Mouse (Mus musculus): Measurements from ENCODE around the gene Ldb2. TPM values are rescaled to one million over a fixed set of nuclear protein-coding genes. Genes with fewer than 3 reads are reported as not detected.

Ldb2 gene
- total RNA-seq, 2 experiments from 2014 or later: 1.7 to 4.1 TPM

- Histone ChIP-seq H3K4me3 (no peak overlapping the region), H3K27ac (no peak overlapping the region)
- no peak for DNase-seq
- intact Hi-C loops (cut with DNase I): no loop called here
- TF ChIP-seq CTCF (IDR thresholded peaks at IDR 0.05): no peak
These were observed 183.8 kb downstream of the Ldb2 start for GRCm38 (mm10) chr5:44615677-44616076.

- Histone ChIP-seq H3K27ac (no peak overlapping the region), H3K4me3 (no peak overlapping the region)
- intact Hi-C loops (cut with DNase I): no loop called here
- no peak for DNase-seq
- no peak for TF ChIP-seq CTCF (IDR thresholded peaks at IDR 0.05)
These were observed 190.6 kb downstream of the Ldb2 start for GRCm38 (mm10) chr5:44608901-44609300.

GRCm38 (mm10) chr5:44601340-44601739, 198.1 kb downstream of the Ldb2 start:
- no peak overlapping the region for H3K27ac ChIP-seq
- intact Hi-C loops (cut with DNase I): no loop called here
- TF ChIP-seq CTCF (IDR thresholded peaks at IDR 0.05): no peak
- no peak for DNase-seq
- no peak overlapping the region for H3K4me3 ChIP-seq

- DNase-seq: peak; percentile 49
- Histone ChIP-seq H3K27ac (peak overlapping the region; percentile 71), H3K4me3 (peak overlapping the region; percentile 50)
- intact Hi-C loops (cut with DNase I): no loop called here
- no peak for TF ChIP-seq CTCF (IDR thresholded peaks at IDR 0.05)
These were observed 205.8 kb downstream of the Ldb2 start for GRCm38 (mm10) chr5:44593522-44594218.

- Histone ChIP-seq H3K27ac (no peak overlapping the region), H3K4me3 (no peak overlapping the region)
- intact Hi-C loops (cut with DNase I): no loop called here
- no peak for TF ChIP-seq CTCF (IDR thresholded peaks at IDR 0.05)
- DNase-seq: no peak
These were observed 208.7 kb downstream of the Ldb2 start for GRCm38 (mm10) chr5:44590750-44591149.

- no peak for TF ChIP-seq CTCF (IDR thresholded peaks at IDR 0.05)
- intact Hi-C loops (cut with DNase I): no loop called here
- no peak for DNase-seq
- H3K4me3 ChIP-seq: no peak overlapping the region
- H3K27ac ChIP-seq: no peak overlapping the region
These were observed 210.2 kb downstream of the Ldb2 start for GRCm38 (mm10) chr5:44589318-44589717.

- no peak overlapping the region for H3K27ac ChIP-seq
- DNase-seq: no peak
- intact Hi-C loops (cut with DNase I): no loop called here
These were observed 212.9 kb downstream of the Ldb2 start for GRCm38 (mm10) chr5:44586571-44586970.

GRCm38 (mm10) chr5:44579899-44580459, 219.5 kb downstream of the Ldb2 start:
- H3K4me3 ChIP-seq: no peak overlapping the region
- intact Hi-C loops (cut with DNase I): no loop called here
- no peak overlapping the region; the same call in 1 of the 2 replicates for H3K27ac ChIP-seq
- no peak for TF ChIP-seq CTCF (IDR thresholded peaks at IDR 0.05)
- no peak for DNase-seq

More at GRCm38 (mm10) chr5:44586571-44586970, 212.9 kb downstream of the Ldb2 start:
- TF ChIP-seq CTCF (IDR thresholded peaks at IDR 0.05): no peak
- no peak overlapping the region for H3K4me3 ChIP-seq

- no peak overlapping the region for H3K4me3 ChIP-seq
- no peak for DNase-seq
- no peak for TF ChIP-seq CTCF (IDR thresholded peaks at IDR 0.05)
- H3K27ac ChIP-seq: no peak overlapping the region
- intact Hi-C loops (cut with DNase I): no loop called here
These were observed 222.7 kb downstream of the Ldb2 start for GRCm38 (mm10) chr5:44576682-44577349.

GRCm38 (mm10) chr5:44574681-44575080, 224.8 kb downstream of the Ldb2 start:
- Histone ChIP-seq H3K4me3 (no peak overlapping the region), H3K27ac (no peak overlapping the region)
- DNase-seq: no peak
- intact Hi-C loops (cut with DNase I): no loop called here
- no peak for TF ChIP-seq CTCF (IDR thresholded peaks at IDR 0.05)

- intact Hi-C loops (cut with DNase I): no loop called here
These were observed 245.6 kb downstream of the Ldb2 start for GRCm38 (mm10) chr5:44553765-44554352.

GRCm38 (mm10) chr5:44553155-44553554, 246.3 kb downstream of the Ldb2 start:
- intact Hi-C loops (cut with DNase I): no loop called here
- TF ChIP-seq CTCF (IDR thresholded peaks at IDR 0.05): no peak
- Histone ChIP-seq H3K4me3 (no peak overlapping the region), H3K27ac (peak overlapping the region; percentile 76)
- DNase-seq: no peak

More at GRCm38 (mm10) chr5:44553765-44554352, 245.6 kb downstream of the Ldb2 start:
- Histone ChIP-seq H3K27ac (peak overlapping the region; percentile 20; the same call in 1 of the 2 replicates), H3K4me3 (no peak overlapping the region)
- peak; percentile 17 for DNase-seq
- no peak for TF ChIP-seq CTCF (IDR thresholded peaks at IDR 0.05)

GRCm38 (mm10) chr5:44552121-44552520, 247.4 kb downstream of the Ldb2 start:
- peak overlapping the region; percentile 57 for H3K4me3 ChIP-seq
- peak; percentile 34 for DNase-seq
- peak overlapping the region; percentile 76 for H3K27ac ChIP-seq
- no peak for TF ChIP-seq CTCF (IDR thresholded peaks at IDR 0.05)
- intact Hi-C loops (cut with DNase I): no loop called here

Measured in gastrocnemius, adult 2 months (tissue).